Mouse (Mus musculus): ENCODE data around the gene Sirt7.

- TF ChIP-seq POLR2A (IDR thresholded peaks at IDR 0.05; ENCODE audit: extremely low read depth, insufficient read depth, low read length) (no peak), CTCF (IDR thresholded peaks at IDR 0.05; ENCODE audit: low read depth, low read length) (no peak)
Measured at GRCm38 (mm10) chr11:120625152-120625775, at the start of gene Sirt7.
